Mouse (Mus musculus) forebrain, embryonic 12.5 days (tissue): ENCODE measurements at regions not wholly inside any gene's neighbourhood (a gene's known extent, or its start where the extent isn't known, plus 50 kb on each side); places are given as distances from the start of the nearest gene placed in this dataset.
A peak's percentile ranks its signal among the peaks of the same experiment; 100 is the strongest.

Source experiments
- ATAC-seq: fragments of 200-750 bp; cut with Nextera tagmentation; 2 replicates; pipeline ENCODE4 v1.8.0; 2017; ENCODE audit warnings: moderate TSS enrichment; ENCODE audit not compliant: low FRiP score
- H3K27ac ChIP-seq: fragments of 300-500 bp; sonication (generic); 2 replicates; pipeline ENCODE4 v1.5.1; 2016; ENCODE audit warnings: mild to moderate bottlenecking
- H3K27me3 ChIP-seq: fragments of 300-500 bp; sonication (generic); 2 replicates; pipeline ENCODE4 v1.6.1; 2016; ENCODE audit warnings: mild to moderate bottlenecking
- H3K36me3 ChIP-seq: fragments of 300-500 bp; sonication (generic); replicated peaks from 2 replicates; pipeline ENCODE4 v1.6.1; 2016; ENCODE audit warnings: mild to moderate bottlenecking
- H3K4me1 ChIP-seq: fragments of 300-500 bp; sonication (generic); 2 replicates; pipeline ENCODE4 v1.6.1; 2016
- H3K4me2 ChIP-seq: fragments of 300-500 bp; sonication (generic); 2 replicates; pipeline ENCODE4 v1.6.1; 2016; ENCODE audit warnings: mild to moderate bottlenecking, moderate library complexity
- H3K4me3 ChIP-seq: fragments of 300-500 bp; sonication (generic); replicated peaks from 2 replicates; pipeline ENCODE4 v1.5.1; 2016; ENCODE audit warnings: mild to moderate bottlenecking
- H3K9ac ChIP-seq: fragments of 300-500 bp; sonication (generic); 2 replicates; pipeline ENCODE4 v1.6.1; 2016; ENCODE audit warnings: mild to moderate bottlenecking
- H3K9me3 ChIP-seq: fragments of 300-500 bp; sonication (generic); 2 replicates; pipeline ENCODE4 v1.6.1; 2016
- WGBS: fragments of 180-500 bp; shearing (Covaris S2); methylation state at CpG from one replicate; pipeline ENCODE4 v1.1.7; 2016; 5-methylcytosine and 5-hydroxymethylcytosine counted together

DNA sequence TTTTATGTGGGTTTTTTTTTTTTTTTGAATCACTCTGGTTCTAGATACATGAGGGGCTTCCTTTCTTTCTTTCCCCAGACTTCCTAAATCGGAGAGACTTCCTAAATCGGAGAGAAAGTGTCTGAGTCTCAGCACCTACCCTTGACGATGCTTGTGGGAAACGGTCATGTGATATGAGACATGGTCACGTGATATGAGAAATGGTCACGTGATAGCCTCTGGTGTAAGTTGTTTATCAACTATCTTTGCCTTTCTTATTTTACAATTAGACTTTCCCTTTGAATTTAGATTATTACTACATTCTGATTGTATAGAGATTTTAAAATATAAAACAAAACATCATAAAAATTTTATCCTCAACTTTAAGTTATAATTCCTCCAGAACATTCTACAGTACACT, 330.1 kb upstream of the Frg1 start:
- H3K4me3 ChIP-seq, result no peak overlapping the region
- no peak for ATAC-seq
- 95% methylated on average over 6 of the region's 6 CpGs for WGBS
- H3K9ac ChIP-seq, result no peak overlapping the region
- H3K27me3 ChIP-seq, result no peaks in the 10 kb centered on the region
- H3K36me3 ChIP-seq, result no peaks in the 10 kb centered on the region
- peaks cover 5% of the 10 kb centered on the region; the same call in 1 of the 2 replicates for H3K4me1 ChIP-seq
- H3K9me3 ChIP-seq, result no peaks in the 10 kb centered on the region
- H3K4me2 ChIP-seq, result no peak overlapping the region
- no peak overlapping the region for H3K27ac ChIP-seq

- Histone ChIP-seq H3K27me3 (no peaks in the 10 kb centered on the region), H3K4me1 (peaks cover 5% of the 10 kb centered on the region; the same call in 1 of the 2 replicates), H3K36me3 (no peaks in the 10 kb centered on the region), H3K9ac (no peak overlapping the region), H3K4me3 (no peak overlapping the region), H3K9me3 (no peaks in the 10 kb centered on the region), H3K4me2 (peak overlapping the region; percentile 17; the same call in 1 of the 2 replicates), H3K27ac (no peak overlapping the region)
- 24% methylated on average over 11 of the region's 11 CpGs for WGBS
- ATAC-seq, result peak; percentile 93
These were observed 326.2 kb upstream of the Frg1 start for GRCm38 (mm10) chr8:41742796-41743670.

DNA sequence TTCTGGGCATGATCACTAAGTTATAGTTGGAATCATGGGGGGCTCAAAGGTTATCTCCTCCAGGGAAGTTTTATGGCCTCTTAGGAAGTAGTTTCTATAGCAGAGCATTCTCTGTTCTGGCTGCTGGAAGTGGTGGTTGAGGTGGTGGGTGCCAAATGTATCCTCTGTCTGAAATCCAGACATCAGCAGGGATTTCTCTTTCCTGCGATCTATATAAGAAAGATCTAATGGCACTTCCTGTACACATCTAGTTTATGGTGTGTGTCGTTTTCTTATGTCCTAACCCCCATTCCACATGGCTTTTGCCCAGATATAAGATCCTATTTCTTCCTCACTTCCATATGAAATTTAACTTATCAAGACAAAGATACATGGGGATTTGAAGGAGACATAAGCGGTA, 300.1 kb upstream of the Frg1 start:
- no peak overlapping the region for H3K9ac ChIP-seq
- peaks cover 6% of the 10 kb centered on the region; the same call in 1 of the 2 replicates for H3K4me1 ChIP-seq
- no peaks in the 10 kb centered on the region for H3K36me3 ChIP-seq
- ATAC-seq, result no peak
- WGBS, result 96% methylated on average over 3 of the region's 3 CpGs
- H3K27ac ChIP-seq, result no peak overlapping the region
- H3K4me3 ChIP-seq, result no peak overlapping the region
- peaks cover 3% of the 10 kb centered on the region; the same call in 1 of the 2 replicates for H3K27me3 ChIP-seq
- no peaks in the 10 kb centered on the region for H3K9me3 ChIP-seq
- H3K4me2 ChIP-seq, result no peak overlapping the region

GRCm38 (mm10) chr8:41713634-41714330, 296.9 kb upstream of the Frg1 start:
- peaks cover 3% of the 10 kb centered on the region; the same call in 1 of the 2 replicates for H3K27me3 ChIP-seq
- peaks cover 6% of the 10 kb centered on the region; the same call in 1 of the 2 replicates for H3K4me1 ChIP-seq
- no peaks in the 10 kb centered on the region for H3K9me3 ChIP-seq
- H3K27ac ChIP-seq, result no peak overlapping the region
- 34% methylated on average over 4 of the region's 4 CpGs for WGBS
- H3K9ac ChIP-seq, result no peak overlapping the region
- no peaks in the 10 kb centered on the region for H3K36me3 ChIP-seq
- peak; percentile 80; the same call in 1 of the 2 replicates for ATAC-seq
- no peak overlapping the region for H3K4me2 ChIP-seq
- no peak overlapping the region for H3K4me3 ChIP-seq

- Histone ChIP-seq H3K9ac (no peak overlapping the region), H3K4me3 (no peak overlapping the region), H3K4me2 (no peak overlapping the region), H3K4me1 (no peaks in the 10 kb centered on the region; the same call in 1 of the 2 replicates), H3K27me3 (no peaks in the 10 kb centered on the region), H3K9me3 (no peaks in the 10 kb centered on the region), H3K36me3 (no peaks in the 10 kb centered on the region), H3K27ac (no peak overlapping the region)
- WGBS, result 47% methylated on average over 9 of the region's 9 CpGs
- 0 out of 2 replicates have a peak, but pooled peaks have one; percentile 14 for ATAC-seq
These were observed 287.4 kb upstream of the Frg1 start for GRCm38 (mm10) chr8:41703927-41704924.
